Mouse (Mus musculus): ENCODE data around the gene Cilp2. TPM values are rescaled to one million over a fixed set of nuclear protein-coding genes. Genes with fewer than 3 reads are reported as not detected.

The Cilp2 gene
- polyA plus RNA-seq, 1 experiment from 2014 or later, result 0.03 TPM

- in situ Hi-C loops (cut with MboI; ENCODE audit: low pct_unique_long_range_greater_than_20kb), result loop anchor here (25.0 kb wide), 1 partner anchor 243 kb away; the partner anchor contains the start of gene Tmem161a
- ATAC-seq, result peak; percentile 70
- ChIA-PET POLR2A (interaction anchor here (0.6 to 3.4 kb wide), 7 partner anchors 13 to 91 kb away, joined by 3 to 13 read pairs (median 3); partner anchors contain the start of genes Gatad2a, Ndufa13 and Yjefn3), CTCF (interaction anchor here (0.8 to 9.3 kb wide), 19 partner anchors 9 to 133 kb away, joined by 3 to 88 read pairs (median 4); no protein-coding TSS in a partner anchor)
- peak; percentile 77 for DNase-seq (ENCODE audit: low read depth, low spot score)
- TF ChIP-seq CTCF (IDR thresholded peaks at IDR 0.05), result no peak
- no peaks in the 10 kb centered on the region for H3K27me3 ChIP-seq
Observed at GRCm38 (mm10) chr8:69919010-69919409, 31.5 kb upstream of the Cilp2 start.

- no peak for TF ChIP-seq CTCF (IDR thresholded peaks at IDR 0.05)
- DNase-seq (ENCODE audit: low read depth, low spot score), result no peak
- H3K27me3 ChIP-seq, result no peaks in the 10 kb centered on the region
- ChIA-PET POLR2A (interaction anchor here (0.6 to 3.4 kb wide), 6 partner anchors 12 to 91 kb away, joined by 3 to 13 read pairs (median 4); partner anchors contain the start of genes Gatad2a, Ndufa13 and Yjefn3), CTCF (interaction anchor here (1.1 to 9.3 kb wide), 9 partner anchors 12 to 133 kb away, joined by 3 to 88 read pairs (median 4); no protein-coding TSS in a partner anchor)
- in situ Hi-C loops (cut with MboI; ENCODE audit: low pct_unique_long_range_greater_than_20kb), result loop anchor here (25.0 kb wide), 1 partner anchor 244 kb away; the partner anchor contains the start of gene Tmem161a
- no peak for ATAC-seq
Observed at GRCm38 (mm10) chr8:69918506-69918905, 31.0 kb upstream of the Cilp2 start.

- CTCF ChIA-PET, result interaction anchor here (0.9 to 2.5 kb wide), 2 partner anchors 86 to 126 kb away, joined by 3 to 14 read pairs; no protein-coding TSS in a partner anchor
- in situ Hi-C loops (cut with MboI; ENCODE audit: low pct_unique_long_range_greater_than_20kb), result loop anchor here (25.0 kb wide), 1 partner anchor 247 kb away; the partner anchor contains the start of gene Tmem161a
- POLR2A ChIA-PET, result interaction anchor here (1.1 to 1.6 kb wide), 2 partner anchors 11 to 126 kb away, joined by 3 to 4 read pairs; no protein-coding TSS in a partner anchor
- no peak for ATAC-seq
- H3K27me3 ChIP-seq, result no peaks in the 10 kb centered on the region
- no peak for TF ChIP-seq CTCF (IDR thresholded peaks at IDR 0.05)
- DNase-seq (ENCODE audit: low read depth, low spot score), result no peak
Observed at GRCm38 (mm10) chr8:69915748-69916147, 28.3 kb upstream of the Cilp2 start.

GRCm38 (mm10) chr8:69914526-69914925, 27.0 kb upstream of the Cilp2 start:
- DNase-seq (ENCODE audit: low read depth, low spot score), result no peak
- ATAC-seq, result no peak
- no peaks in the 10 kb centered on the region for H3K27me3 ChIP-seq
- in situ Hi-C loops (cut with MboI; ENCODE audit: low pct_unique_long_range_greater_than_20kb), result loop anchor here (25.0 kb wide), 1 partner anchor 248 kb away; the partner anchor contains the start of gene Tmem161a
- no peak for TF ChIP-seq CTCF (IDR thresholded peaks at IDR 0.05)
- POLR2A ChIA-PET, result no interaction called here
- CTCF ChIA-PET, result interaction anchor here (2.5 kb wide), 1 partner anchor 87 kb away, joined by 14 read pairs; no protein-coding TSS in a partner anchor

GRCm38 (mm10) chr8:69912478-69913074, 25.1 kb upstream of the Cilp2 start:
- DNase-seq (ENCODE audit: low read depth, low spot score), result no peak
- no peaks in the 10 kb centered on the region for H3K27me3 ChIP-seq
- POLR2A ChIA-PET, result no interaction called here
- CTCF ChIA-PET, result no interaction called here
- ATAC-seq, result no peak
- in situ Hi-C loops (cut with MboI; ENCODE audit: low pct_unique_long_range_greater_than_20kb), result loop anchor here (25.0 kb wide), 1 partner anchor 250 kb away; the partner anchor contains the start of gene Tmem161a
- no peak for TF ChIP-seq CTCF (IDR thresholded peaks at IDR 0.05)

GRCm38 (mm10) chr8:69911917-69912316, 24.4 kb upstream of the Cilp2 start:
- in situ Hi-C loops (cut with MboI; ENCODE audit: low pct_unique_long_range_greater_than_20kb), result loop anchor here (25.0 kb wide), 1 partner anchor 250 kb away; the partner anchor contains the start of gene Tmem161a
- POLR2A ChIA-PET, result no interaction called here
- H3K27me3 ChIP-seq, result no peaks in the 10 kb centered on the region
- CTCF ChIA-PET, result no interaction called here
- DNase-seq (ENCODE audit: low read depth, low spot score), result no peak
- no peak for ATAC-seq
- TF ChIP-seq CTCF (IDR thresholded peaks at IDR 0.05), result no peak

GRCm38 (mm10) chr8:69907106-69907505, 19.6 kb upstream of the Cilp2 start:
- ChIA-PET CTCF (interaction anchor here (1.9 kb wide), 1 partner anchor 94 kb away, joined by 6 read pairs; no protein-coding TSS in a partner anchor), POLR2A (no interaction called here)
- ATAC-seq, result no peak
- DNase-seq (ENCODE audit: low read depth, low spot score), result no peak
- in situ Hi-C loops (cut with MboI; ENCODE audit: low pct_unique_long_range_greater_than_20kb), result loop anchor here (25.0 kb wide), 1 partner anchor 255 kb away; the partner anchor contains the start of gene Tmem161a
- TF ChIP-seq CTCF (IDR thresholded peaks at IDR 0.05), result no peak
- H3K27me3 ChIP-seq, result no peaks in the 10 kb centered on the region

- in situ Hi-C loops (cut with MboI; ENCODE audit: low pct_unique_long_range_greater_than_20kb), result loop anchor here (25.0 kb wide), 1 partner anchor 256 kb away; the partner anchor contains the start of gene Tmem161a
Observed at GRCm38 (mm10) chr8:69906260-69906659, 18.8 kb upstream of the Cilp2 start.

GRCm38 (mm10) chr8:69904096-69904495, 16.6 kb upstream of the Cilp2 start:
- ChIA-PET CTCF (interaction anchor here (1.6 kb wide), 1 partner anchor 16 kb away, joined by 3 read pairs; no protein-coding TSS in a partner anchor), POLR2A (interaction anchor here (0.6 to 1.9 kb wide), 5 partner anchors 12 to 1184 kb away, joined by 3 to 8 read pairs (median 4); no protein-coding TSS in a partner anchor)
- ATAC-seq (no peak), DNase-seq (ENCODE audit: low read depth, low spot score) (no peak)
- in situ Hi-C loops (cut with MboI; ENCODE audit: low pct_unique_long_range_greater_than_20kb), result loop anchor here (25.0 kb wide), 1 partner anchor 258 kb away; the partner anchor contains the start of gene Tmem161a
- TF ChIP-seq CTCF (IDR thresholded peaks at IDR 0.05), result no peak
- H3K27me3 ChIP-seq, result no peaks in the 10 kb centered on the region

More at GRCm38 (mm10) chr8:69906260-69906659, 18.8 kb upstream of the Cilp2 start:
- no peak for TF ChIP-seq CTCF (IDR thresholded peaks at IDR 0.05)
- POLR2A ChIA-PET, result interaction anchor here (0.8 kb wide), 1 partner anchor 12 kb away, joined by 3 read pairs; no protein-coding TSS in a partner anchor
- no peaks in the 10 kb centered on the region for H3K27me3 ChIP-seq
- DNase-seq (ENCODE audit: low read depth, low spot score), result no peak
- no peak for ATAC-seq
- CTCF ChIA-PET, result interaction anchor here (1.0 to 1.9 kb wide), 2 partner anchors 12 to 95 kb away, joined by 6 read pairs; no protein-coding TSS in a partner anchor

GRCm38 (mm10) chr8:69903063-69903542, 15.6 kb upstream of the Cilp2 start:
- ATAC-seq (peak; percentile 42), DNase-seq (ENCODE audit: low read depth, low spot score) (peak; percentile 97)
- in situ Hi-C loops (cut with MboI; ENCODE audit: low pct_unique_long_range_greater_than_20kb), result loop anchor here (25.0 kb wide), 1 partner anchor 259 kb away; the partner anchor contains the start of gene Tmem161a
- no peak for TF ChIP-seq CTCF (IDR thresholded peaks at IDR 0.05)
- POLR2A ChIA-PET, result interaction anchor here (0.9 to 1.9 kb wide), 5 partner anchors 10 to 93 kb away, joined by 3 to 8 read pairs (median 4); partner anchors contain the start of genes Gatad2a and Lpar2
- H3K27me3 ChIP-seq, result no peaks in the 10 kb centered on the region
- CTCF ChIA-PET, result interaction anchor here (1.6 kb wide), 1 partner anchor 17 kb away, joined by 3 read pairs; no protein-coding TSS in a partner anchor
